Mouse (Mus musculus) MEL (cell line): ENCODE measurements around the gene Gbe1. TPM values are rescaled to one million over a fixed set of nuclear protein-coding genes. Genes with fewer than 3 reads are reported as not detected.

Experiments
- DNase-seq: peaks from one replicate; pipeline ENCODE4 v3.0.0; 2011; ENCODE audit warnings: low read depth, low spot score
- H3K27ac ChIP-seq: 2 replicates; pipeline ENCODE4 v1.5.1; 2012; ENCODE audit warnings: low read depth, mild to moderate bottlenecking, control low read depth, low read length, moderate library complexity; ENCODE audit not compliant: control insufficient read depth
- H3K27me3 ChIP-seq, 2 experiments: fragments of 150-350 bp in 1 of 2; sonication (generic) in 1 of 2; 2 replicates each; pipeline ENCODE4 v1.6.1; 2012; ENCODE audit warnings: low read length in 2 of 2, mild to moderate bottlenecking in 2 of 2, improper control_type of control experiment in 1 of 2, moderate library complexity in 1 of 2; ENCODE audit not compliant: insufficient read depth in 2 of 2, control insufficient read depth in 1 of 2
- H3K36me3 ChIP-seq, 2 experiments: 2 replicates each; pipeline ENCODE4 v1.6.1; 2012 to 2014; ENCODE audit warnings: low read length in 2 of 2, improper control_type of control experiment in 1 of 2, inconsistent platforms in 1 of 2, mild to moderate bottlenecking in 1 of 2; ENCODE audit not compliant: insufficient read depth in 2 of 2, control insufficient read depth in 1 of 2
- H3K4me1 ChIP-seq, 2 experiments: fragments of 150-350 bp in 1 of 2; sonication (generic) in 1 of 2; 2 replicates each; pipeline ENCODE4 v1.6.1; 2012; ENCODE audit warnings: low read length in 2 of 2, improper control_type of control experiment in 1 of 2, mild to moderate bottlenecking in 1 of 2; ENCODE audit not compliant: insufficient read depth in 2 of 2, control insufficient read depth in 1 of 2
- H3K4me3 ChIP-seq, 2 experiments: fragments of 150-350 bp in 1 of 2; sonication (generic) in 1 of 2; 2 replicates each; pipeline ENCODE4 v1.5.1; 2012; ENCODE audit warnings: low read depth in 2 of 2, low read length in 2 of 2, mild to moderate bottlenecking in 2 of 2, moderate library complexity in 2 of 2, control low read depth in 1 of 2, improper control_type of control experiment in 1 of 2; ENCODE audit not compliant: control insufficient read depth in 1 of 2, insufficient read depth in 1 of 2
- H3K79me2 ChIP-seq: 2 replicates; pipeline ENCODE4 v1.6.1; 2012; ENCODE audit warnings: mild to moderate bottlenecking, low read length, moderate library complexity; ENCODE audit not compliant: control insufficient read depth, poor library complexity, insufficient read depth
- H3K9ac ChIP-seq: 2 replicates; pipeline ENCODE4 v1.6.1; 2012; ENCODE audit warnings: low read depth, mild to moderate bottlenecking, control low read depth, low read length, moderate library complexity; ENCODE audit not compliant: control insufficient read depth, poor library complexity, severe bottlenecking
- H3K9me3 ChIP-seq: fragments of 150-350 bp; sonication (generic); replicated peaks from 2 replicates; pipeline ENCODE4 v1.6.1; 2012; ENCODE audit warnings: mild to moderate bottlenecking, low read length, improper control_type of control experiment, moderate library complexity; ENCODE audit not compliant: insufficient read depth
- BHLHE40 ChIP-seq: IDR thresholded peaks from 2 replicates; pipeline ENCODE4 v1.6.1; 2012; ENCODE audit warnings: low read depth, mild to moderate bottlenecking, inconsistent platforms, low read length, improper control_type of control experiment, borderline replicate concordance
- CHD1 ChIP-seq: IDR thresholded peaks from 2 replicates; pipeline ENCODE4 v1.6.1; 2012; ENCODE audit warnings: low read depth, mild to moderate bottlenecking, inconsistent platforms, low read length, improper control_type of control experiment
- CHD2 ChIP-seq: IDR thresholded peaks from 2 replicates; pipeline ENCODE4 v1.6.1; 2011; ENCODE audit warnings: low read length, improper control_type of control experiment
- CTCF ChIP-seq, 3 experiments: IDR thresholded peaks in 2 of 3; conservative IDR thresholded peaks in 1 of 3; 2 replicates each; pipeline ENCODE4 v1.5.1; 2011 to 2012; ENCODE audit warnings: low read length in 3 of 3, low read depth in 2 of 3, mild to moderate bottlenecking in 2 of 3, improper control_type of control experiment in 1 of 3, inconsistent platforms in 1 of 3, mixed read lengths in 1 of 3, moderate library complexity in 1 of 3; ENCODE audit not compliant: control insufficient read depth in 1 of 3, insufficient read depth in 1 of 3, poor library complexity in 1 of 3, severe bottlenecking in 1 of 3
- E2F4 ChIP-seq: IDR thresholded peaks from 2 replicates; pipeline ENCODE4 v1.6.1; 2011; ENCODE audit warnings: low read depth, low read length, improper control_type of control experiment, borderline replicate concordance
- ELF1 ChIP-seq: IDR thresholded peaks from 2 replicates; pipeline ENCODE4 v1.6.1; 2014; ENCODE audit warnings: low read depth, mild to moderate bottlenecking, inconsistent platforms, low read length, improper control_type of control experiment, moderate library complexity
- EP300 ChIP-seq, 2 experiments: IDR thresholded peaks; 2 replicates each; pipeline ENCODE4 v1.6.1; 2011; ENCODE audit warnings: improper control_type of control experiment in 2 of 2, low read length in 2 of 2, low read depth in 1 of 2, mild to moderate bottlenecking in 1 of 2
- ETS1 ChIP-seq: IDR thresholded peaks from 2 replicates; pipeline ENCODE4 v1.6.1; 2012; ENCODE audit warnings: low read depth, mild to moderate bottlenecking, inconsistent platforms, low read length, improper control_type of control experiment, moderate library complexity
- GABPA ChIP-seq: IDR thresholded peaks from 2 replicates; pipeline ENCODE4 v1.6.1; 2012; ENCODE audit warnings: low read depth, mild to moderate bottlenecking, inconsistent platforms, low read length, improper control_type of control experiment, moderate library complexity
- GATA1 ChIP-seq: IDR thresholded peaks from 2 replicates; pipeline ENCODE4 v1.6.1; 2011; ENCODE audit warnings: low read depth, low read length, improper control_type of control experiment
- JUND ChIP-seq: IDR thresholded peaks from 2 replicates; pipeline ENCODE4 v1.6.1; 2011; ENCODE audit warnings: low read depth, mild to moderate bottlenecking, improper control_type of control experiment, low read length
- MAZ ChIP-seq: IDR thresholded peaks from 2 replicates; pipeline ENCODE4 v1.6.1; 2012; ENCODE audit warnings: low read depth, mild to moderate bottlenecking, inconsistent platforms, low read length, improper control_type of control experiment
- MXI1 ChIP-seq: IDR thresholded peaks from 2 replicates; pipeline ENCODE4 v1.6.1; 2011; ENCODE audit warnings: mild to moderate bottlenecking, low read depth, low read length, improper control_type of control experiment
- MYC ChIP-seq: IDR thresholded peaks from 2 replicates; pipeline ENCODE4 v1.6.1; 2011; ENCODE audit warnings: low read depth, mild to moderate bottlenecking, low read length, improper control_type of control experiment, moderate library complexity
- NELFE ChIP-seq: IDR thresholded peaks from 2 replicates; pipeline ENCODE4 v1.6.1; 2011; ENCODE audit warnings: low read depth, low read length, improper control_type of control experiment
- POLR2AphosphoS2 ChIP-seq: IDR thresholded peaks from 2 replicates; pipeline ENCODE4 v1.6.1; 2011; ENCODE audit warnings: low read length, improper control_type of control experiment
- RAD21 ChIP-seq: IDR thresholded peaks from 2 replicates; pipeline ENCODE4 v1.6.1; 2011; ENCODE audit warnings: mild to moderate bottlenecking, low read depth, low read length, improper control_type of control experiment
- RCOR1 ChIP-seq: IDR thresholded peaks from 2 replicates; pipeline ENCODE4 v1.6.1; 2012; ENCODE audit warnings: low read depth, mild to moderate bottlenecking, inconsistent platforms, low read length, improper control_type of control experiment
- SMC3 ChIP-seq: IDR thresholded peaks from 2 replicates; pipeline ENCODE4 v1.6.1; 2011; ENCODE audit warnings: low read depth, low read length, improper control_type of control experiment
- TBP ChIP-seq: IDR thresholded peaks from 2 replicates; pipeline ENCODE4 v1.8.0; 2011; ENCODE audit warnings: low read depth, low read length, improper control_type of control experiment
- TCF12 ChIP-seq: IDR thresholded peaks from 2 replicates; pipeline ENCODE4 v1.6.1; 2014; ENCODE audit warnings: low read depth, mild to moderate bottlenecking, inconsistent platforms, low read length, improper control_type of control experiment, moderate library complexity
- USF1 ChIP-seq: IDR thresholded peaks from 2 replicates; pipeline ENCODE4 v1.6.1; 2014; ENCODE audit warnings: low read depth, mild to moderate bottlenecking, inconsistent platforms, low read length, improper control_type of control experiment, moderate library complexity
- ZKSCAN1 ChIP-seq: IDR thresholded peaks from 2 replicates; pipeline ENCODE4 v1.6.1; 2012; ENCODE audit warnings: low read depth, mild to moderate bottlenecking, inconsistent platforms, low read length, improper control_type of control experiment, moderate library complexity
- ZMIZ1 ChIP-seq: IDR thresholded peaks from 2 replicates; pipeline ENCODE4 v1.6.1; 2012; ENCODE audit warnings: low read depth, mild to moderate bottlenecking, inconsistent platforms, low read length, improper control_type of control experiment, moderate library complexity
- ZNF384 ChIP-seq: IDR thresholded peaks from 2 replicates; pipeline ENCODE4 v1.6.1; 2012; ENCODE audit warnings: low read depth, mild to moderate bottlenecking, inconsistent platforms, low read length, improper control_type of control experiment
- polyA plus RNA-seq, 2 experiments: library from polyadenylated mRNA; stranded (reverse) in 1 of 2; unstranded in 1 of 2; fragments of >175 nt in 1 of 2; fragments of >200 nt in 1 of 2; gene quantifications; 2 replicates each; pipeline versions ENCODE4 v1.2.1 to v1.2.4; 2012; ENCODE audit warnings: low replicate concordance in 2 of 2, low read depth in 1 of 2; ENCODE audit not compliant: insufficient read length in 2 of 2, insufficient read depth in 1 of 2, missing spikeins in 1 of 2
- total RNA-seq: library from RNA; depleted of rRNA; stranded (reverse); fragments of 300-350 nt; gene quantifications from 2 replicates; pipeline ENCODE4 v1.2.3, GENCODE M21; 2012

The Gbe1 gene
- total and polyA plus RNA-seq, 3 experiments: 4.1 to 12.0 TPM; not detected in 1

GRCm38 (mm10) chr16:70344496-70344895 lies 30.7 kb downstream of the Gbe1 start:
- Histone ChIP-seq H3K27me3 (no peaks in the 10 kb centered on the region), H3K4me3 (no peak overlapping the region), H3K36me3 (no peaks in the 10 kb centered on the region), H3K27ac (no peak overlapping the region), H3K9me3 (no peaks in the 10 kb centered on the region), H3K79me2 (no peaks in the 10 kb centered on the region), H3K9ac (no peak overlapping the region), H3K4me1 (no peaks in the 10 kb centered on the region)
- TF ChIP-seq MXI1: no peak
- TF ChIP-seq ELF1: no peak
- TF ChIP-seq GATA1: no peak
- TF ChIP-seq RCOR1: no peak
- no peak for TF ChIP-seq CTCF (IDR thresholded peaks at IDR 0.05 in 2 of 3, conservative IDR thresholded peaks at IDR 0.05 in 1 of 3; ENCODE audit: control insufficient read depth in 1 of 3, insufficient read depth in 1 of 3, low read depth in 2 of 3, low read length in 3 of 3, poor library complexity in 1 of 3, severe bottlenecking in 1 of 3)
- TF ChIP-seq GABPA: no peak
- no peak for TF ChIP-seq SMC3
- TF ChIP-seq POLR2AphosphoS2: no peak
- no peak for TF ChIP-seq E2F4
- TF ChIP-seq TBP: no peak
- TF ChIP-seq TCF12: no peak
- TF ChIP-seq ZNF384: no peak
- no peak for DNase-seq

DNA sequence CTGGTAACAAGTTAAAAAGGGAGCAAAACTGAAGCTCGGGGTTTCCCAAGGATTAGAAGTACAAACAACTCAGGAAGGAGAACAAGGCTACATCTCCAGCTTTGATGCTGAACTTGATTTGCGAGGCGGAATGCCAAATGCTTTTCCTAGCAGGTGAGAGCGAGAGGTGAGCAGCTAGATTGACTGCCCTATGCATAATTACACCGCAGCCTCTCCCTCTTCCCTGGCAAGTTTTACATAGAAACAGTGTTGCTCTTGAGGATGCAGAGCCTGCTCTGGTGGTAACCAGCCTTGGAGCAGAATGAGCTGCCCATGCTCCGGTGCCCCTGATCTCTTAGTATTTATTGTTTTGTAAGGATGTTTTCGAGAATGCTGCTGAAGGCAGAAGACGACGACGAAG lies 31.9 kb downstream of the Gbe1 start:
- no peaks in the 10 kb centered on the region for H3K79me2 ChIP-seq
- H3K27ac ChIP-seq: no peak overlapping the region
- H3K27me3 ChIP-seq: no peaks in the 10 kb centered on the region
- TF ChIP-seq EP300 (IDR thresholded peaks at IDR 0.05; ENCODE audit: low read depth in 1 of 2, low read length in 2 of 2): no peak
- no peak for TF ChIP-seq CHD1
- TF ChIP-seq RAD21: no peak
- no peak for TF ChIP-seq JUND
- TF ChIP-seq CHD2: no peak
- no peak for TF ChIP-seq MAZ
- no peak for TF ChIP-seq MYC
- no peak for TF ChIP-seq BHLHE40
- no peak for TF ChIP-seq ETS1
- TF ChIP-seq POLR2AphosphoS2: no peak
- no peak for TF ChIP-seq GATA1
- no peak for TF ChIP-seq ZNF384
- TF ChIP-seq SMC3: no peak
- TF ChIP-seq ZKSCAN1: no peak
- no peak for TF ChIP-seq USF1
- no peak for TF ChIP-seq NELFE
- TF ChIP-seq TBP: no peak
- no peak for TF ChIP-seq ZMIZ1
- TF ChIP-seq, all 39 proteins: peak for 0
- Histone ChIP-seq H3K9me3 (no peaks in the 10 kb centered on the region), H3K9ac (no peak overlapping the region), H3K4me1 (no peaks in the 10 kb centered on the region), H3K36me3 (no peaks in the 10 kb centered on the region), H3K4me3 (no peak overlapping the region)
- no peak for DNase-seq
